Mouse (Mus musculus) MEL (cell line): ENCODE results near the gene Leng8.

Experiments
- POLR2A ChIP-seq, 2 experiments: IDR thresholded peaks; 2 replicates each; pipeline ENCODE4 v1.6.1; 2011 to 2012; ENCODE audit warnings: low read length in 2 of 2, mild to moderate bottlenecking in 2 of 2, control low read depth in 1 of 2, improper control_type of control experiment in 1 of 2, low read depth in 1 of 2, moderate library complexity in 1 of 2; ENCODE audit not compliant: control insufficient read depth in 1 of 2, insufficient read depth in 1 of 2, poor library complexity in 1 of 2
- SMC3 ChIP-seq: IDR thresholded peaks from 2 replicates; pipeline ENCODE4 v1.6.1; 2011; ENCODE audit warnings: low read depth, low read length, improper control_type of control experiment
- ZC3H11A ChIP-seq: IDR thresholded peaks from 2 replicates; pipeline ENCODE4 v1.6.1; 2012; ENCODE audit warnings: low read depth, mild to moderate bottlenecking, inconsistent platforms, low read length, improper control_type of control experiment
- ZNF384 ChIP-seq: IDR thresholded peaks from 2 replicates; pipeline ENCODE4 v1.6.1; 2012; ENCODE audit warnings: low read depth, mild to moderate bottlenecking, inconsistent platforms, low read length, improper control_type of control experiment

DNA sequence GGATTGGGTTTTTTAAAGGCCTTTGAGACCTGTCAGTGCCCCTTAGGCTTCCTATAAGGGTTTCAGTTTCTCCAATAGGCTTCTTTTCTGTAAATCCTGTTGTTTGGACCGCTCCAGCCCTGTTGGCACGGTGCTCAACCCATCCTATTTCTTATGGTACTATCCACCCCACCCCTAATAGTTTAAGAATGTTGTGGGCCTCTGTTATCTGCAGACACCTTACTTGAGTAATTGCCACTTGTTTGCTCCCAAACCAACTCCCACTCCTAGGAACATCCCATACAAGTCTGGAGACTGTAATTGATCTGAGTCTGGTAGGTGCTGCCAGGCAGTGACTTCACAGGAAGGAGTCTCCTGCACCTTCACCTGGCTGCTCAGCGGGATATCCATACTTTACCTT is 907 bp downstream of the Leng8 start:
- TF ChIP-seq SMC3 = no peak
- no peak for TF ChIP-seq ZNF384
- TF ChIP-seq ZC3H11A = no peak
- no peak for TF ChIP-seq POLR2A (IDR thresholded peaks at IDR 0.05; ENCODE audit: control insufficient read depth in 1 of 2, insufficient read depth in 1 of 2, low read depth in 1 of 2, low read length in 2 of 2, poor library complexity in 1 of 2)
